Mouse (Mus musculus) liver, adult 2 months (tissue): ENCODE measurements around the gene Gm21974.

Source experiments
- CTCF ChIP-seq: fragments of 200-500 bp; IDR thresholded peaks from 2 replicates; pipeline ENCODE4 v1.5.1; 2011; ENCODE audit warnings: low read depth, low read length, control low read depth
- POLR2A ChIP-seq: fragments of 200-500 bp; IDR thresholded peaks from 2 replicates; pipeline ENCODE4 v1.6.1; 2011; ENCODE audit warnings: low read length, control low read depth; ENCODE audit not compliant: insufficient read depth; ENCODE audit errors: extremely low read depth

DNA sequence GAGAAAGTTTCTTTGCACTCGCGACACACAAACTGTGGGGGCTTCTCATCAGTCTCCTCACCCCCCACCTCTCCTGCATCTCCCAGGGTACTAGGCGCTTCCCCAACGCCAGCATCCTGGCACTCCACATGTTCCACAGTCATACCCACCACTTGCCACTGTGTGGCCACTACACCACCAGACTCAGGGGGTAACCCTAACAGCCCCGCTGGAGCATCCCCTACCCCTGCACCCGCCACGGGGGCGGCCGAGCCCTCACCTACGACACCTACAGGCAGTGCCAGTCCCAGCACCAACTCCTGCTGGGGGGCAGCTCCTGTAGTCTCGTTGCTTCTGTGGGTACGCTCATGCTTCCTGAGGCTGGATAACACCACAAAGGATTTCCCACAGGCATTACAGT lies 28.8 kb downstream of the Gm21974 start:
- no peak for TF ChIP-seq CTCF
- TF ChIP-seq POLR2A: no peak
